Mouse (Mus musculus) cortical plate, adult 2 months (tissue): ENCODE measurements around the gene Rfxank.

Experiments
- CTCF ChIP-seq: fragments of 200-500 bp; IDR thresholded peaks from 2 replicates; pipeline ENCODE4 v1.5.1; 2011; ENCODE audit warnings: mild to moderate bottlenecking, control low read depth, low read length; ENCODE audit not compliant: insufficient read depth; ENCODE audit errors: extremely low read depth
- POLR2A ChIP-seq: fragments of 200-500 bp; IDR thresholded peaks from 2 replicates; pipeline ENCODE4 v1.6.1; 2011; ENCODE audit warnings: mild to moderate bottlenecking, low read length, control low read depth; ENCODE audit not compliant: insufficient read depth; ENCODE audit errors: extremely low read depth

GRCm38 (mm10) chr8:70104922-70105321 lies 34.0 kb downstream of the Rfxank start:
- no peak for TF ChIP-seq CTCF
- no peak for TF ChIP-seq POLR2A
